Mouse (Mus musculus) T-helper 2 cell (primary cell): ENCODE data around the gene Olfr1206.

Experiments
- in situ Hi-C: fragments of 300-600 bp; cut with MboI, MseI; formaldehyde crosslinking; loops from one replicate; pipeline ENCODE4 v1.15.1; 2025; ENCODE audit warnings: high pct_unique_total_duplicates

The Olfr1206 gene

DNA sequence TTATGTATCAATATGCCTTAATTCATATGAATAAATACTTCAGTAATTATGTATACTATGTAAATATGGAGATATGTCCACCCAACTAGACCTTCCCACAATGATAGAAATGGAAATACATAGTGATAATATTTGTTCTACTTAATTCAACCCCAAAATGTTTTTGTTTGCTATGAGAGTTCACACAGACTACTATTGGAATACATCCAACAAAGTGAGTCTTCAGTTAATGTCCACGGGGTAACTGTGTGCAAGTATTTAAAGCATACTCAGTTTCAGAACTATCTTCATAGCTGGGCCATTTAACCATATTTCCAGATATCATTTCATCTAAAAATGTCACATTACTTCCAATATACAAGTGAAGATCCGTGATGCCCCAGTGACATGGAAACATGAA is at the start of gene Olfr1206:
Gene Olfr1206 (plus strand): TSS at position 301 of the 400 bp plus-strand sequence.
- in situ Hi-C loops: no loop called here

DNA sequence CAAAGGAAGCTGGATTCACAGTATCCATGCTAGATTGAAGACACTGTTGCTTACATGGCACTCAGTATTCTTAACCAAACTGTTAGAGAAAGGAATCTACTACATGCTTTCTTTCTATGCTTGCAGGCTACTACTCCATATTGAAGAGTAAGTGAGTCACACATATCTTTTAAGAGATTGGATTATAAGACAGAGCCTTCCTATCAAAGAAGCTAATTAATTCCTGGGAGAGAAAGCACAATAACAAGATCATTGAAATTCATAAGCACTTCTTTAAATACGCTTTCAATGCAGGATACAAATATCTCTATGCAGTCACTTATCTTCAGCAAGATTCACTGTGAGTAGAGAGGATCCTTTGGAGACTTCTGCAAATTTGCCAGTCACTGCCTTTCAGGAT is 48.8 kb upstream of the Olfr1206 start, which contains the start of gene Olfr1202:
Gene Olfr1202 (plus strand): TSS at position 301 of the 400 bp plus-strand sequence.
- in situ Hi-C loops: no loop called here

DNA sequence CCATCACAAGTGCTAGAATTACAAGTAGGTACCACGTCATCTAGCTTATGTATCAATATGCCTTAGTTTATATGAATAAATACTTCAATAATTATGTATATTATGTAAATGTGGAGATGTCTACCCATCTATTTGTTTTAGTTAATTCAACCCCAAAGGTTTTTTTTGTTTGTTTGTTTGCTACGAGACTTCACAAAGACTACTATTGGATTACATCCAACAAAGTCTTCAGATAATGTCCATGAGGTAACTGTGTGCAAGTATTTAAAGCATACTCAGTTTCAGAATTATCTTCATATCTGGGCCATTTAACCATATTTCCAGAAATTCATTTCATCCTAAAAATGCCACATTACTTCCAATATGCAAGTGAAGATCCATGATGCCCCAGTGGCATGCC is 33.6 kb upstream of the Olfr1206 start, which contains the start of gene Olfr1205:
Gene Olfr1205 (plus strand): TSS at position 301 of the 400 bp plus-strand sequence.
- in situ Hi-C loops: no loop called here

DNA sequence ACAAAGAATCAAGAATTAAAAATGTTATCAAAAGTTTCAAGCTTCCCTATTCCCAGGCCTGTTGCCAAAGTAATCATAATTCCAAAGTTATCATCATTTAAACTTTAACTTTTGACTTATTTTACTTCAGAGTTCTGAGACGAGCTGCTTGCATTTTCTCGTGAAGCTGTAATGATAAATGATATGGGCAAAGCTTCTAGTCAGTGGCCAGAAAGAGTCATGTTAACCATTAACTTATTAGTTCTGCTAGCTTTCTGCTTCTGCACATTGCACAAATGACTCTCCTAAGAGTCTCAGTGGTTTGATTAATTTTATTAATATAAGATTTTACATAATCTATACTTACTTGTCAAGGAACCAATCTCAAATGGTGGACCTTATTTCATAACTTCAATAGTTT is 24.6 kb upstream of the Olfr1206 start:
- in situ Hi-C loops: no loop called here

DNA sequence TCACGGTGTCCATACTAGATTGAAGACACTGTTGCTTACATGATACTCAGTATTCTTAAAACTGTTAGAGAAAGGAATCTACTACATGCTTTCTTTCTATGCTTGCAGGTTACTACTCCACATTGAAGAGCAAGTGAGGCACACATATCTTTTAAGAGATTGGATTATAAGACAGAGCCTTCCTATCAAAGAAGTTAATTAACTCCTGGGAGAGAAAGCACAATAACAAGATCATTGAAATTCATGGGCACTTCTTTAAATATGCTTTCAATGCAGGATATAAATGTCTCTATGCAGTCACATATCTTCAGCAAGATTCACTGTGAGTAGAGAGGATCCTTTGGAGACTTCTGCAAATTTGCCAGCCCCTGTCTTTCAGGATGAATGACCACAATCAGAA is 14.0 kb upstream of the Olfr1206 start, which contains the start of gene Olfr1204:
Gene Olfr1204 (plus strand): TSS at position 301 of the 400 bp plus-strand sequence.
- in situ Hi-C loops: no loop called here

DNA sequence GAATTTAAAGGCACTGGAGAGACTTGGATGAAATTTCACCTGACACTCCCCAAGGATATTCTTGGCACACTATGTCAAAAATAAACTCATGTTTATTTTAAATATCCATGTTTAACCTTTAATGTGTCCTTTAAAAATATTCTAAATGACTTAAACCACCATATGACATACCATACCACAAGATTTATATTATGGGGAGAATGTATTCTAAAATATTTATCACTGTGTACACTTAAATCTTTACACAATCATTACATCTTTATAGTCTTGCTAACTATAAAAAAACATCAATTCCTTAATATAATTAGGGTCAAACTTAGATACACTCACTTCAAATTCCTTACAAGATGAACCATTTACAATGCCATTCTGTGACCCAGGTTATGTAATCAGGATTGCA is 39.2 kb downstream of the Olfr1206 start, which contains the start of gene Olfr1208:
Gene Olfr1208 (minus strand): TSS at position 101 of the 400 bp plus-strand sequence.
- in situ Hi-C loops: no loop called here

DNA sequence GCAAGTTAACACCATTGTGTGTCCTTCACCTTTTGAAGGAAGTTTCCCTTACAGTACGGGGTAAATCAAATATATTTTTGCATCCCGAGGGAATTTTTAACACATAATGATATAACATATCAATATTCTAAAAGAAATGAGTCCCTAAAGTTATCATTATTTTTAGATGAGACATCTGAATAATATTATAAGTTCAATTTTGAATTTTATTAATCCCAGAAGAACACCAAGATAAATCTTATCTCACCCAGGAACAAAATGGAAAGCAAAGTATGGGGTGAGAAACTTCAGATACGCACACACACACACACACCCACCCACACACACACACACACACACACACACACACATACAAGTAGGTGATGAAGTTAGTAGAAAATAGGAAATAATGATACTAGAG is 52.0 kb downstream of the Olfr1206 start, which contains the start of gene Olfr1209:
Gene Olfr1209 (minus strand): TSS at position 101 of the 400 bp plus-strand sequence.
- in situ Hi-C loops: no loop called here
